Mouse (Mus musculus) liver, embryonic 14 days (tissue): ENCODE results near the gene Vmn1r101. TPM values are rescaled to one million over a fixed set of nuclear protein-coding genes. Genes with fewer than 3 reads are reported as not detected.

ENCODE experiments used
- polyA plus RNA-seq: library from polyadenylated mRNA; depleted of rRNA; stranded (reverse); fragments of >200 nt; gene quantifications from 2 replicates; pipeline ENCODE4 v1.2.3, GENCODE M21; 2012; rRNA removed

The Vmn1r101 gene
- not detected in 2 replicates for polyA plus RNA-seq

GRCm38 (mm10) chr7:20442493-20442892, at the start of gene Vmn1r101:
Gene Vmn1r101, minus strand, starts transcription at chr7:20442593.

DNA sequence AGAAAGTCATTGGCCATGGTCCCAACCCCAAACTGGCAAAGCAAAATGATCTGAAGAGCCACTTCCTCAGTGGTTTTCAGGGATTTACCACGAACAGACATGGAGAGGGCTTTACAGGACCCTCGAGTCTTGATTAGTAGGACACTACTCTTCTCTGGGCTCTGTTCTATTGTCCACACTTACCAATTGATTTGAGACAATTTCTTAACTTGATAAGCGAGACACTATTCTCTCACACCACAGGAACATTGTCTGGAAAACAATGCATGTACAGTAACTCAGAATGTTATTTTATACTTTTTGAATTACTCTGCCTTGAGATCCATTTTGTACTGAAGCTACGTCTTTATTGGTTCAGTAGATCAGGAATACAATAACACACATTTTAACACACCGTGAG, 32.4 kb upstream of the Vmn1r101 start, which contains the start of gene Gm10670:
Gm10670 (minus strand) TSS at position 101 of the 400 bp plus-strand sequence.

GRCm38 (mm10) chr7:20417642-20418041, 24.8 kb downstream of the Vmn1r101 start, which contains the start of gene Vmn1r100:
Gene Vmn1r100, plus strand, starts transcription at chr7:20417942.

Other genes starting within 250 kb of the Vmn1r101 start
- gene Vmn1r95, start 248.9 kb downstream of the Vmn1r101 start, polyA plus RNA-seq = not detected in 2 replicates
- not detected in 2 replicates for gene Gm6164, start 237.0 kb downstream of the Vmn1r101 start, polyA plus RNA-seq
- gene Gm4498, start 208.8 kb downstream of the Vmn1r101 start, polyA plus RNA-seq = not detected in 2 replicates
- not detected in 2 replicates for gene Gm5890, start 179.8 kb downstream of the Vmn1r101 start, polyA plus RNA-seq
- not detected in 2 replicates for gene Gm4133, start 108.5 kb downstream of the Vmn1r101 start, polyA plus RNA-seq
- not detected in 2 replicates for gene Gm5728, start 67.2 kb downstream of the Vmn1r101 start, polyA plus RNA-seq
- gene Vmn1r100, start 24.7 kb downstream of the Vmn1r101 start, polyA plus RNA-seq = not detected in 2 replicates
- gene Gm10670, start 32.3 kb upstream of the Vmn1r101 start, polyA plus RNA-seq = not detected in 2 replicates
- not detected in 2 replicates for gene Vmn1r103, start 67.9 kb upstream of the Vmn1r101 start, polyA plus RNA-seq
- not detected in 2 replicates for gene Vmn1r104, start 91.2 kb upstream of the Vmn1r101 start, polyA plus RNA-seq
- gene Gm5726, start 103.2 kb upstream of the Vmn1r101 start, polyA plus RNA-seq = not detected in 2 replicates
- not detected in 2 replicates for gene Gm4141, start 133.6 kb upstream of the Vmn1r101 start, polyA plus RNA-seq
- gene Gm4513, start 156.4 kb upstream of the Vmn1r101 start, polyA plus RNA-seq = not detected in 2 replicates
- not detected in 2 replicates for gene Vmn1r107, start 226.3 kb upstream of the Vmn1r101 start, polyA plus RNA-seq